Mouse (Mus musculus) heart, embryonic 11.5 days (tissue): ENCODE measurements around the gene Gnl1. TPM values are rescaled to one million over a fixed set of nuclear protein-coding genes. Genes with fewer than 3 reads are reported as not detected.
A peak's percentile ranks its signal among the peaks of the same experiment; 100 is the strongest.
"Not testable (repeated sequence)": the region's sequence is repeated elsewhere in the genome, so short reads cannot be mapped to it uniquely, and the experiment has no call there.

Experiments used
- ATAC-seq: fragments of 200-750 bp; cut with Nextera tagmentation; replicated peaks from 2 replicates; pipeline ENCODE4 v1.8.0; 2017; ENCODE audit warnings: moderate library complexity; ENCODE audit not compliant: insufficient number of reproducible peaks, low FRiP score, low TSS enrichment
- H3K27ac ChIP-seq: fragments of 300-500 bp; sonication (generic); 2 replicates; pipeline ENCODE4 v1.5.1; 2014; ENCODE audit warnings: mild to moderate bottlenecking, low read depth, low read length
- H3K27me3 ChIP-seq: fragments of 300-500 bp; sonication (generic); 2 replicates; pipeline ENCODE4 v1.6.1; 2014; ENCODE audit warnings: mild to moderate bottlenecking, low read length, mixed read lengths; ENCODE audit not compliant: control insufficient read depth, insufficient read depth
- H3K36me3 ChIP-seq: fragments of 300-500 bp; sonication (generic); 2 replicates; pipeline ENCODE4 v1.6.1; 2014; ENCODE audit warnings: mild to moderate bottlenecking, low read length, moderate library complexity, mixed read lengths; ENCODE audit not compliant: control insufficient read depth, insufficient read depth
- H3K4me1 ChIP-seq: fragments of 300-500 bp; sonication (generic); 2 replicates; pipeline ENCODE4 v1.6.1; 2014; ENCODE audit warnings: low read length; ENCODE audit not compliant: control insufficient read depth, insufficient read depth
- H3K4me2 ChIP-seq: fragments of 300-500 bp; sonication (generic); 2 replicates; pipeline ENCODE4 v1.6.1; 2014; ENCODE audit warnings: mild to moderate bottlenecking, moderate library complexity
- H3K4me3 ChIP-seq: fragments of 300-500 bp; sonication (generic); 2 replicates; pipeline ENCODE4 v1.5.1; 2014; ENCODE audit warnings: low read depth, low read length
- H3K9ac ChIP-seq: fragments of 300-500 bp; sonication (generic); 2 replicates; pipeline ENCODE4 v1.6.1; 2014; ENCODE audit warnings: mild to moderate bottlenecking, low read depth, low read length, moderate library complexity
- H3K9me3 ChIP-seq: fragments of 300-500 bp; sonication (generic); replicated peaks from 2 replicates; pipeline ENCODE4 v1.6.1; 2016; ENCODE audit warnings: low read length; ENCODE audit not compliant: control insufficient read depth
- WGBS: fragments of 180-500 bp; shearing (Covaris S2); extraction: QIAGEN DNeasy Blood & Tissue Kit; methylation state at CpG from one replicate; pipeline ENCODE4 v1.1.7; 2014; ENCODE audit not compliant: insufficient replicate concordance; 5-methylcytosine and 5-hydroxymethylcytosine counted together
- polyA plus RNA-seq: library from polyadenylated mRNA; unstranded; fragments of >200 nt; fragmentation: Nextera tagmentation; extraction: Ambion mirVana; gene quantifications from 2 replicates; pipeline ENCODE4 v1.2.1, GENCODE M21; 2014

Gene Gnl1
- polyA plus RNA-seq, 1 experiment from 2014 or later: 29.1 TPM

- H3K4me3 ChIP-seq: no peak overlapping the region
- H3K4me1 ChIP-seq: peaks cover 3% of the 10 kb centered on the region; the same call in 1 of the 2 replicates
- H3K4me2 ChIP-seq: peak overlapping the region; percentile 41
- 86% methylated on average over 6 of the region's 6 CpGs for WGBS
- ATAC-seq: no peak
- H3K9me3 ChIP-seq: no peaks in the 10 kb centered on the region
- H3K27ac ChIP-seq: no peak overlapping the region
- no peaks in the 10 kb centered on the region for H3K36me3 ChIP-seq
- no peaks in the 10 kb centered on the region for H3K27me3 ChIP-seq
- H3K9ac ChIP-seq: no peak overlapping the region
Observed at GRCm38 (mm10) chr17:35998545-35999305, 19.1 kb downstream of the Gnl1 start.

- no peaks in the 10 kb centered on the region for H3K9me3 ChIP-seq
- H3K27ac ChIP-seq: no peak overlapping the region
- no peak overlapping the region for H3K4me2 ChIP-seq
- H3K4me3 ChIP-seq: no peak overlapping the region
- no peaks in the 10 kb centered on the region for H3K36me3 ChIP-seq
- H3K4me1 ChIP-seq: peaks cover 3% of the 10 kb centered on the region; the same call in 1 of the 2 replicates
- H3K27me3 ChIP-seq: no peaks in the 10 kb centered on the region
- WGBS: 80% methylated on average over 7 of the region's 7 CpGs
- no peak for ATAC-seq
- no peak overlapping the region for H3K9ac ChIP-seq
Observed at GRCm38 (mm10) chr17:35999356-35999755, 19.7 kb downstream of the Gnl1 start.

GRCm38 (mm10) chr17:36000349-36000748, 20.7 kb downstream of the Gnl1 start:
- Histone ChIP-seq H3K27ac (no peak overlapping the region), H3K27me3 (no peaks in the 10 kb centered on the region), H3K4me2 (no peak overlapping the region), H3K4me3 (no peak overlapping the region), H3K9me3 (no peaks in the 10 kb centered on the region), H3K4me1 (peaks cover 3% of the 10 kb centered on the region; the same call in 1 of the 2 replicates), H3K36me3 (no peaks in the 10 kb centered on the region), H3K9ac (no peak overlapping the region)
- WGBS: 86% methylated on average over 4 of the region's 4 CpGs
- no peak for ATAC-seq

GRCm38 (mm10) chr17:36001121-36001897, 21.7 kb downstream of the Gnl1 start:
- H3K4me3 ChIP-seq: no peak overlapping the region
- H3K9me3 ChIP-seq: no peaks in the 10 kb centered on the region
- H3K9ac ChIP-seq: no peak overlapping the region
- 90% methylated on average over 12 of the region's 12 CpGs for WGBS
- no peaks in the 10 kb centered on the region for H3K27me3 ChIP-seq
- ATAC-seq: no peak
- no peaks in the 10 kb centered on the region for H3K4me1 ChIP-seq
- 0 out of 2 replicates have a peak, but pooled peaks cover 3% of the 10 kb centered on the region for H3K36me3 ChIP-seq
- peak overlapping the region; percentile 2; the same call in 1 of the 2 replicates for H3K4me2 ChIP-seq
- H3K27ac ChIP-seq: peak overlapping the region; percentile 11; the same call in 1 of the 2 replicates

- H3K4me2 ChIP-seq: peak overlapping the region; percentile 2; the same call in 1 of the 2 replicates
- ATAC-seq: peak; percentile 81
Observed at GRCm38 (mm10) chr17:36001966-36002365, 22.3 kb downstream of the Gnl1 start.

GRCm38 (mm10) chr17:36003331-36003730, 23.7 kb downstream of the Gnl1 start:
- Histone ChIP-seq H3K4me2 (no peak overlapping the region), H3K27me3 (no peaks in the 10 kb centered on the region), H3K9ac (no peak overlapping the region), H3K36me3 (0 out of 2 replicates have a peak, but pooled peaks cover 3% of the 10 kb centered on the region), H3K9me3 (no peaks in the 10 kb centered on the region), H3K4me3 (no peak overlapping the region), H3K27ac (no peak overlapping the region), H3K4me1 (no peaks in the 10 kb centered on the region)
- WGBS: 93% methylated on average over 7 of the region's 7 CpGs
- ATAC-seq: no peak

More at GRCm38 (mm10) chr17:36001966-36002365, 22.3 kb downstream of the Gnl1 start:
- H3K4me1 ChIP-seq: no peaks in the 10 kb centered on the region
- no peak overlapping the region for H3K4me3 ChIP-seq
- H3K36me3 ChIP-seq: 0 out of 2 replicates have a peak, but pooled peaks cover 3% of the 10 kb centered on the region
- 85% methylated on average over 6 of the region's 6 CpGs for WGBS
- no peaks in the 10 kb centered on the region for H3K27me3 ChIP-seq
- H3K27ac ChIP-seq: peak overlapping the region; percentile 47; the same call in 1 of the 2 replicates
- H3K9me3 ChIP-seq: no peaks in the 10 kb centered on the region
- H3K9ac ChIP-seq: no peak overlapping the region

- not testable (repeated sequence) for H3K4me1 ChIP-seq, ATAC-seq, H3K36me3 ChIP-seq, H3K27me3 ChIP-seq, H3K4me2 ChIP-seq, H3K27ac ChIP-seq, H3K9me3 ChIP-seq, H3K4me3 ChIP-seq, H3K9ac ChIP-seq
- WGBS: 93% methylated on average over 7 of the region's 7 CpGs
Observed at GRCm38 (mm10) chr17:36004409-36004808, 24.8 kb downstream of the Gnl1 start.

GRCm38 (mm10) chr17:36014977-36015376, 35.3 kb downstream of the Gnl1 start:
- H3K9ac ChIP-seq: no peak overlapping the region
- H3K4me1 ChIP-seq: no peaks in the 10 kb centered on the region
- no peak for ATAC-seq
- no peaks in the 10 kb centered on the region for H3K9me3 ChIP-seq
- H3K4me2 ChIP-seq: no peak overlapping the region
- H3K4me3 ChIP-seq: no peak overlapping the region
- H3K27me3 ChIP-seq: no peaks in the 10 kb centered on the region
- peaks cover 6% of the 10 kb centered on the region; the same call in 1 of the 2 replicates for H3K36me3 ChIP-seq
- no peak overlapping the region for H3K27ac ChIP-seq
- WGBS: 93% methylated on average over 5 of the region's 5 CpGs
